Mouse (Mus musculus): ENCODE measurements at regions not wholly inside any gene's neighbourhood (a gene's known extent, or its start where the extent isn't known, plus 50 kb on each side); places are given as distances from the start of the nearest gene placed in this dataset.

GRCm38 (mm10) chr11:19554316-19554946, 369.7 kb upstream of the Spred2 start:
- no peak for ATAC-seq (ENCODE audit: insufficient number of reproducible peaks, low FRiP score, low TSS enrichment)

- ATAC-seq (ENCODE audit: insufficient number of reproducible peaks, low FRiP score, low TSS enrichment) = no peak
These were observed 369.0 kb upstream of the Spred2 start for GRCm38 (mm10) chr11:19554947-19555770.

GRCm38 (mm10) chr11:19560452-19560851, 363.7 kb upstream of the Spred2 start:
- ATAC-seq (ENCODE audit: insufficient number of reproducible peaks, low FRiP score, low TSS enrichment) = no peak

- no peak for ATAC-seq (ENCODE audit: insufficient number of reproducible peaks, low FRiP score, low TSS enrichment)
These were observed 361.5 kb upstream of the Spred2 start for GRCm38 (mm10) chr11:19562668-19563067.

GRCm38 (mm10) chr11:19585228-19585627, 338.9 kb upstream of the Spred2 start:
- no peak for ATAC-seq (ENCODE audit: insufficient number of reproducible peaks, low FRiP score, low TSS enrichment)

GRCm38 (mm10) chr11:19592506-19593355, 331.4 kb upstream of the Spred2 start:
- no peak for ATAC-seq (ENCODE audit: insufficient number of reproducible peaks, low FRiP score, low TSS enrichment)

GRCm38 (mm10) chr11:19595107-19595506, 329.1 kb upstream of the Spred2 start:
- ATAC-seq (ENCODE audit: insufficient number of reproducible peaks, low FRiP score, low TSS enrichment) = no peak

GRCm38 (mm10) chr11:19596336-19596735, 327.8 kb upstream of the Spred2 start:
- no peak for ATAC-seq (ENCODE audit: insufficient number of reproducible peaks, low FRiP score, low TSS enrichment)

GRCm38 (mm10) chr11:19599433-19599832, 324.7 kb upstream of the Spred2 start:
- ATAC-seq (ENCODE audit: insufficient number of reproducible peaks, low FRiP score, low TSS enrichment) = no peak

GRCm38 (mm10) chr11:19601216-19601938, 322.8 kb upstream of the Spred2 start:
- no peak for ATAC-seq (ENCODE audit: insufficient number of reproducible peaks, low FRiP score, low TSS enrichment)

- no peak for ATAC-seq (ENCODE audit: insufficient number of reproducible peaks, low FRiP score, low TSS enrichment)
These were observed 321.7 kb upstream of the Spred2 start for GRCm38 (mm10) chr11:19602496-19602895.

GRCm38 (mm10) chr11:19605602-19606001, 318.6 kb upstream of the Spred2 start:
- no peak for ATAC-seq (ENCODE audit: insufficient number of reproducible peaks, low FRiP score, low TSS enrichment)

GRCm38 (mm10) chr11:19606943-19607342, 317.2 kb upstream of the Spred2 start:
- ATAC-seq (ENCODE audit: insufficient number of reproducible peaks, low FRiP score, low TSS enrichment) = no peak

GRCm38 (mm10) chr11:19607941-19608340, 316.2 kb upstream of the Spred2 start:
- no peak for ATAC-seq (ENCODE audit: insufficient number of reproducible peaks, low FRiP score, low TSS enrichment)

GRCm38 (mm10) chr11:19608523-19608922, 315.7 kb upstream of the Spred2 start:
- ATAC-seq (ENCODE audit: insufficient number of reproducible peaks, low FRiP score, low TSS enrichment) = no peak

- no peak for ATAC-seq (ENCODE audit: insufficient number of reproducible peaks, low FRiP score, low TSS enrichment)
These were observed 313.6 kb upstream of the Spred2 start for GRCm38 (mm10) chr11:19610559-19610958.

GRCm38 (mm10) chr11:19611217-19611616, 313.0 kb upstream of the Spred2 start:
- ATAC-seq (ENCODE audit: insufficient number of reproducible peaks, low FRiP score, low TSS enrichment) = no peak

- ATAC-seq (ENCODE audit: insufficient number of reproducible peaks, low FRiP score, low TSS enrichment) = no peak
These were observed 307.7 kb upstream of the Spred2 start for GRCm38 (mm10) chr11:19616520-19616919.

GRCm38 (mm10) chr11:19619494-19619893, 304.7 kb upstream of the Spred2 start:
- ATAC-seq (ENCODE audit: insufficient number of reproducible peaks, low FRiP score, low TSS enrichment) = no peak

- no peak for ATAC-seq (ENCODE audit: insufficient number of reproducible peaks, low FRiP score, low TSS enrichment)
These were observed 293.0 kb upstream of the Spred2 start for GRCm38 (mm10) chr11:19631055-19631695.

Measured in cerebellum, adult (tissue).